Mouse (Mus musculus) bone marrow macrophage, adult 2 months (primary cell): ENCODE measurements at regions not wholly inside any gene's neighbourhood (a gene's known extent, or its start where the extent isn't known, plus 50 kb on each side); places are given as distances from the start of the nearest gene placed in this dataset.

Source experiments
- H3K27ac ChIP-seq: 2 replicates; pipeline ENCODE4 v1.5.1; 2012; ENCODE audit warnings: low read depth, low read length; ENCODE audit not compliant: insufficient read depth
- H3K4me1 ChIP-seq: 2 replicates; pipeline ENCODE4 v1.6.1; 2012; ENCODE audit warnings: low read length; ENCODE audit not compliant: control insufficient read depth, insufficient read depth
- H3K4me3 ChIP-seq: 2 replicates; pipeline ENCODE4 v1.5.1; 2012; ENCODE audit warnings: mild to moderate bottlenecking, low read length, moderate library complexity; ENCODE audit not compliant: insufficient read depth
- CTCF ChIP-seq: IDR thresholded peaks from 2 replicates; pipeline ENCODE4 v1.5.1; 2012; ENCODE audit warnings: low read depth, mild to moderate bottlenecking, low read length, moderate library complexity
- POLR2A ChIP-seq: IDR thresholded peaks from 2 replicates; pipeline ENCODE4 v1.6.1; 2012; ENCODE audit warnings: mild to moderate bottlenecking, low read depth, low read length, borderline replicate concordance

DNA sequence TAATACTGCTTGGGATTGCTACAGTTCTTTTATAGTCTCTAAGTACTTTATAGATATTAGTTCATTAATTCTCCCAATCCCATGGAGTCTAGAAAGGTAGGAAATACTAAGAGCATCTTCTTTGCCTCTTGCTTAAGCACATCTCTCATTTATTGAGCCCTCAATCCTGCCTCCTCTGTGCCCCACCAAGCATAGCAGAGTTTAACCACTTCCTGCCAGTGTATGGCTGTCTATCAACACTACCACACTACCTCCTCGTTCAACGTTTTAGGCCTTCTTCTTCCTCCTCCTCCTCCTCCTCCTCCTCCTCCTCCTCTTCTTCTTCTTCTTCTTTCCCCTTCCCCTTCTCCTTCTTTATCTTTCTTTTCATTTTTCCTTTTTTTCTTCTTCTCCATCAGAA is 839.1 kb downstream of the Ets1 start:
- TF ChIP-seq CTCF (no peak), POLR2A (no peak)
- Histone ChIP-seq H3K4me1 (no peaks in the 10 kb centered on the region), H3K27ac (no peak overlapping the region), H3K4me3 (no peak overlapping the region)

DNA sequence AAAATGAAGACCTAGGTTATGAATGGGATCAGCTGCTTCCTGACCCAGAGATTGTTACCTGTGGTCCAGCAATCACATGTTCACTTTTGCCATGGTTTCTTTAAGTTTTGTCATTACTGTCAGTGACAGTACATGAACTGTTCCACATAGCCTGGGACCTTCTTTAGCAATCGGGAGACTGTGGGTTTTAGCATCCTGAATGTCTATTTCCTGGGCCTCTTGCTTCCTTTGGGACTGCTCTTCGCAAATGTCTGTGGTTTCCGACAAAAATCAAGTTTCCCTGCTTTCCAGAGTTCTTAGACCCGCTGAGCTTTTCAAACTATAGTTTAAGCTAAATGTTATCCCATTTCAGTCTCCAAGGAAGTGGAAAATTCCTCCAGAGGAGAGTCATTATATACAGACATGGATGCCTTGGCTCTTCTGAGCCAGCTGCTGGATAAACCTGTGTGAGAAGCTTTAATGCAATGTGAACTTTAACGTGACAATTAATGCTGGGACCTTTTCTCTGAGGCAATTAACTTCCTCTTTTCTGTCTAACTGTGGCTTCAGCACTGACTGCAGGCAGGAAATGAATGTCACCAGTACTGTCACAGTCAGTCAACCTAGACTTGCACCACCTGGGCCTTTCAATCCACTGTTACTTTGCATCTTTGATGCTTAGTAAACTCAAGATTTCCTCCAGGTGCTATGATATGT is 847.0 kb downstream of the Ets1 start:
- Histone ChIP-seq H3K4me3 (no peak overlapping the region), H3K27ac (no peak overlapping the region), H3K4me1 (0 out of 2 replicates have a peak, but pooled peaks cover 2% of the 10 kb centered on the region)
- no peak for TF ChIP-seq POLR2A
- TF ChIP-seq CTCF, result no peak

DNA sequence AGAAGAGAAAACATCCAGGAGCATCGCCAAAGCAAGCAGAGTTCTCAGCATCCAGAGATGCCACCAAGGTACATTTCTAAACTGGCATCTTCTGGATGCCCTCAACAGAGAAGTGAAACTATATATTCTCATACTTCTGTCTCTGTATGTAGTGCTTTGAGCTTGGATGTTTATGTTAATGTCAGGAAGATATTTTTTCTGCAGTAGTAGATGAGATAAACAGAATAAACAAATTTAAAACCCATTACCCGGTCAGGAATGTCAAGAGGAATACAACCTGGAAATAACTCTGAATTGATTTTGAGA is 847.5 kb downstream of the Ets1 start:
- Histone ChIP-seq H3K4me1 (0 out of 2 replicates have a peak, but pooled peaks cover 2% of the 10 kb centered on the region), H3K4me3 (no peak overlapping the region), H3K27ac (no peak overlapping the region)
- TF ChIP-seq POLR2A (no peak), CTCF (no peak)

DNA sequence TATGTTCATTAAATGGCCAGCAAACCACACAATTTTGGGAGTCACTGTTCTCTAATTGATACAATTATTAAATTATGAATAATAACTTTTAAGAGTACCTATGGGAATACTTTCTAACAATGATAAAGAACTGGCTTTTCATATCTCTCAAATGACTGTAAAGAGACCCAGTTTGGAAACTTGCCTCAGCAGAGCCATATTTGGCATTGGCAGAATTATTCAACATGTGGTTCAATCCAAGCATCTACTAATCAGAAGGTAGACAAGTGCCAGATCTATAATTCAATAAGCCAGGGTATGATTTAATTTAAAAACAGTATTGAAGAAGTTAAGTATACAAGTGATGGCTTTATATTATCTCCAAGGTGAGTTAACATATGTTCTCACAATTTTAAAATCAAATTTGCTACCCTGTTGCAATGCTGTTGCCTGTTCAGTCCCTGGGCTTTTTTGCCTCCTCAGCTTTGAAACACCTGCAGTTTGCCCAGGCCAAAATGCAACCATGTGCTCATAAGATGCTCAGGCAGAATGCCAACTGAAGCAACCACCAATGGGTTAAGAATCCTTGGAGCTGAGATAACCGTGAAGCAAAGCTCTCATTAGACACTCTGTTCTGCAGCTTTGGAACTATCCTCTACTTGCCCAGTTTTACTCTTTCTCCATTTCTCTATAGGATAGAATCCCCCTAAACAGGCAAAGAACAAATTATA is 897.2 kb downstream of the Ets1 start:
- no peaks in the 10 kb centered on the region for H3K4me1 ChIP-seq
- H3K27ac ChIP-seq, result no peak overlapping the region
- TF ChIP-seq CTCF (no peak), POLR2A (no peak)
- H3K4me3 ChIP-seq, result no peak overlapping the region

DNA sequence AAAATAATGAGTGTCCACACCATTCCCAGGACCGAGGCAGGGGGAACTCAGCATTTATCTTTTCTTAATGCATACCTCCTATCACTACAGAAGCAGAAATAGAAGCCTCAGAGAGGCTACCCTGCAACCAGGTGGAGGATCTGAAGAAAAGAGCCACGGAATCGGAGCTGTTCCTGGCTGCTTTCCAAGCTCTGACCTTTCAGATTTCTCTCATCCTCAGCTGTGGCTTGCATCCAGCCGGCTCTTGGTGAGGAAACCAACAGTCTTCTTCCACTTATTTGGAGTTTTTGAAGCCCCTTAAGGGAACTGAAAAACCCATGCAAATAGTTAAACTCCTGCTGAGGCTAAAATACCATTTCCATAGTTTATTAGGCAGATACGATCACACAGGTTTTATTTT is 907.3 kb downstream of the Ets1 start:
- no peak overlapping the region for H3K27ac ChIP-seq
- TF ChIP-seq POLR2A (no peak), CTCF (no peak)

DNA sequence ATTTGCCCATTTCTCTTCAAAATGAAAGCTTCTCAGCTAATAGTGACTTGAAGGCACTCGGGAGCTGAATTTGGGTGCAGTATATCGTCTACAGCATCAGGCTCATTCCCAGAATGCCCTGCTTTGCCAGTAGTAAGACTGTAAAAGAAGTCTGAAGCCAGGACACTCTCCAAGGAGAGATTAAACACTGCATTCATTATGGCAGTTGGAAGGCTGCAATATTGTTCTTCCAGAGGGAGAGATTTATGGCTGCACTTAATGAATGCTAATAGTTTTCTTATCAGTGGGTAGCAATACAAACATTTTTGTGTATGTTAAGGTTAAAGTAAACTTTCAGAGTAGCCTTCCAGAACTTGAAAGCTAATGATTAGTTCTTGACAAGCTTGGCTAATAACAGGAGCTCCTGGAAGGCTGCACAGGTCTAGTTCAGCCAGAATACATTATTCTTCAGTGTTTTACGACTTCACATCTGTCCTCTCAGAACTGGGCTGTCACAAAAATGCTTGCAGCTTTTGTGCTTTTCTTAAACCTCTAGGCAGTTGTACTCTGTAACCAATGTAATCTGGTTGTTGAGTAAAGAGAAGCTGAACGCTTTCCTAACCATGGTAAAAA is 910.2 kb downstream of the Ets1 start:
- TF ChIP-seq CTCF (no peak), POLR2A (no peak)
- Histone ChIP-seq H3K4me1 (no peaks in the 10 kb centered on the region), H3K4me3 (no peak overlapping the region), H3K27ac (no peak overlapping the region)

More for the DNA sequence above, 907.3 kb downstream of the Ets1 start:
- Histone ChIP-seq H3K4me1 (no peaks in the 10 kb centered on the region), H3K4me3 (no peak overlapping the region)

DNA sequence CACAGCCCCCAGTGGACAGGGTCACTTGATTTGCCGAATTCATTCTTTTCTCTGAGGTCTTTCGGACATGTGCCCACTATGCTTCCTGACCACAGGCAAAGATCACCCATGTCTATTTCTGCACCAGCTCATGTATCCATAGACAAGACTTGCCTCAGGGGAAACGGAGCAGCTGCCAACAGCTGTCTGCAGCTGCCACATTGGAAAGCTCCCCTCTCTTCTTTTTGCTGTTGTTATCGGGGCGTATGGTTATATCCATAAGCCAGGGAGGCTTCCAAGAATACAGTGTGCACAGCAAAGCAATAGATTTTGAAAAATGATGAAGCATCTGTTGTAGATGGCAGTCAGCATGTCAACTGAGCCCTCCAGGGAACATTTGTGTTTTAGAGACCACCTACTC is 913.4 kb downstream of the Ets1 start:
- TF ChIP-seq CTCF (no peak), POLR2A (no peak)
- Histone ChIP-seq H3K27ac (no peak overlapping the region), H3K4me3 (no peak overlapping the region), H3K4me1 (no peaks in the 10 kb centered on the region)

DNA sequence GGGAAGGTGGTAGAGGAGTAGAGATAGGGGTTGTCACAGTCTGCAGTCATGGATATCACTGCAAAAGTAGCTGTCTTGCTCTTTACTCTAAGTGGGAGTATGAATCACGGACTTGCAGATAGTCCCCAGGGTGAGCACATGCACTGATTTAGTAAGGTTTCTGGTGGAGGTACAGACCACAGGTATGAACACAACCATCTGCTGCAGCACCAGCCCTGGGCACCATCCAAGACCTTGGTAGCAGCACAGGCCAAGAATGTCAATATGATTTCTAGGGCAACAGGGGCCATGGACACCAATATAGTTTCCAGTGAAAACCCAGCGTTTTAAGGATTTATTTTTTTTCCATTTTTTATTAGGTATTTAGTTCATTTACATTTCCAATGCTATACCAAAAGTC is 913.7 kb upstream of the Kirrel3 start:
- TF ChIP-seq CTCF (no peak), POLR2A (no peak)
- Histone ChIP-seq H3K27ac (no peak overlapping the region), H3K4me1 (no peaks in the 10 kb centered on the region), H3K4me3 (no peak overlapping the region)

DNA sequence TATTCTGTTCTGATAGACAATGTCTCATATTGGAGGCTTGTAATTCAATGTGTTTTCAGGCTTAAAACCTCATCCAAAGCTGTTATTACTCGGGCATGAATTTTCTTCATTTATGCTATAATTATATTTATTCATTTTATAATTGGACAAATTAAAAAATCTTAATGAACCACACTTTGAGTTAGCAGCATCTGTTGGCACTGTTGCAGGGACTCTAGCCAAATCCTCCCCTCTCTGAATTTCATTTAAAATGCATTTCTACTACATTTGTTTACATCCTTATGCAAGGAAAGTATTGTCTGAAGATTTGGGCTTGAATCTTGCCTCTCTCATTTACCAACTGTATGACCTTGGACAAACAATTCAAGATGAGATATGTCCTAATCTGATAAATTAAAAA is 874.2 kb upstream of the Kirrel3 start:
- Histone ChIP-seq H3K4me1 (no peaks in the 10 kb centered on the region), H3K4me3 (no peak overlapping the region), H3K27ac (no peak overlapping the region)
- TF ChIP-seq CTCF (no peak), POLR2A (no peak)

DNA sequence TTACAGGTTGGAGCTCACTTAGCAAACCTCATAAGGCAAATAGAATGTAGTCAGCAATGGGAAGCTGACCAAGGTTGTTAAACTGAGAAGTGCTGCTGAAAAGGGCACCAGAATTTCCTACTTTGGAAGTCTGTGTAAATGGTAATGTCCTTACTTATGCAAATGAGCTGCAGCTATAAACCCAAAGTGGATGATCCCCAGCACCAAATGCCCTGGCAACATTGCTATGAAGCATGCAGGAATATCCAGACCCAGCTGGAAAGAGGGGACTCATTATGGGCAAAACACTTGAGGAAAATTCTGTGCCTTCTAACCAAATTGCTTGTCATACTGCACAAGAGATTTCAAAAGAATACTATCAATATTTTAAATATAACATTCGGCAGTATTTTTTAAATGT is 861.3 kb upstream of the Kirrel3 start:
- no peak overlapping the region for H3K27ac ChIP-seq
- no peak overlapping the region for H3K4me3 ChIP-seq
- H3K4me1 ChIP-seq, result no peaks in the 10 kb centered on the region
- TF ChIP-seq CTCF (no peak), POLR2A (no peak)
